Mouse (Mus musculus): ENCODE data around the gene Rhob. TPM values are rescaled to one million over a fixed set of nuclear protein-coding genes. Genes with fewer than 3 reads are reported as not detected.

Rhob gene
- polyA plus RNA-seq, 1 experiment from 2014 or later, result 52.9 TPM

- Histone ChIP-seq H3K4me1 (replicated peaks) (peaks cover 16% of the 10 kb centered on the region), H3K4me2 (no peak overlapping the region), H3K4me3 (no peak overlapping the region), H3K36me3 (no peaks in the 10 kb centered on the region), H3K27ac (ENCODE audit: poor library complexity, severe bottlenecking) (no peak overlapping the region), H3K9ac (no peak overlapping the region), H3K9me3 (replicated peaks) (no peaks in the 10 kb centered on the region), H3K27me3 (replicated peaks) (no peaks in the 10 kb centered on the region)
- 18% methylated on average over 6 of the region's 6 CpGs for WGBS
- ATAC-seq (ENCODE audit: insufficient number of reproducible peaks, low FRiP score), result no peak
These were observed 2.7 kb upstream of the Rhob start for GRCm38 (mm10) chr12:8502546-8502945.

GRCm38 (mm10) chr12:8501571-8502305 lies 1.9 kb upstream of the Rhob start:
- WGBS, result 72% methylated on average over 14 of the region's 14 CpGs
- no peak overlapping the region for H3K4me2 ChIP-seq
- no peak for ATAC-seq (ENCODE audit: insufficient number of reproducible peaks, low FRiP score)

GRCm38 (mm10) chr12:8500597-8501570 lies 1.1 kb upstream of the Rhob start:
- Histone ChIP-seq H3K4me3 (peak overlapping the region; percentile 93), H3K27ac (ENCODE audit: poor library complexity, severe bottlenecking) (peak overlapping the region; percentile 100), H3K9me3 (replicated peaks) (no peaks in the 10 kb centered on the region), H3K36me3 (no peaks in the 10 kb centered on the region), H3K4me2 (peak overlapping the region; percentile 96), H3K4me1 (replicated peaks) (peaks cover 32% of the 10 kb centered on the region), H3K9ac (peak overlapping the region; percentile 79), H3K27me3 (replicated peaks) (no peaks in the 10 kb centered on the region)
- ATAC-seq (ENCODE audit: insufficient number of reproducible peaks, low FRiP score), result no peak
- 44% methylated on average over 17 of the region's 17 CpGs for WGBS

More at GRCm38 (mm10) chr12:8501571-8502305, 1.9 kb upstream of the Rhob start:
- Histone ChIP-seq H3K27ac (ENCODE audit: poor library complexity, severe bottlenecking) (no peak overlapping the region), H3K36me3 (no peaks in the 10 kb centered on the region), H3K9ac (no peak overlapping the region), H3K4me1 (replicated peaks) (peaks cover 24% of the 10 kb centered on the region), H3K27me3 (replicated peaks) (no peaks in the 10 kb centered on the region), H3K9me3 (replicated peaks) (no peaks in the 10 kb centered on the region), H3K4me3 (no peak overlapping the region)

- peak overlapping the region; percentile 99 for H3K9ac ChIP-seq
- H3K27me3 ChIP-seq (replicated peaks), result no peaks in the 10 kb centered on the region
- peaks cover 34% of the 10 kb centered on the region for H3K4me1 ChIP-seq (replicated peaks)
- H3K9me3 ChIP-seq (replicated peaks), result no peaks in the 10 kb centered on the region
- peak overlapping the region; percentile 100 for H3K27ac ChIP-seq (ENCODE audit: poor library complexity, severe bottlenecking)
- peak overlapping the region; percentile 93 for H3K4me3 ChIP-seq
- H3K36me3 ChIP-seq, result no peaks in the 10 kb centered on the region
- peak overlapping the region; percentile 96 for H3K4me2 ChIP-seq
- peak; percentile 16; the same call in 1 of the 2 replicates for ATAC-seq (ENCODE audit: insufficient number of reproducible peaks, low FRiP score)
- under 1% methylated on average over 97 of the region's 99 CpGs for WGBS
These were observed 573 bp downstream of the Rhob start for GRCm38 (mm10) chr12:8499001-8499870.

- Histone ChIP-seq H3K4me1 (replicated peaks) (peaks cover 34% of the 10 kb centered on the region), H3K36me3 (no peaks in the 10 kb centered on the region), H3K9me3 (replicated peaks) (no peaks in the 10 kb centered on the region), H3K27me3 (replicated peaks) (no peaks in the 10 kb centered on the region), H3K27ac (ENCODE audit: poor library complexity, severe bottlenecking) (peak overlapping the region; percentile 100), H3K4me3 (peak overlapping the region; percentile 93), H3K4me2 (peak overlapping the region; percentile 96), H3K9ac (peak overlapping the region; percentile 99)
- 2% methylated on average over 13 of the region's 13 CpGs for WGBS
- ATAC-seq (ENCODE audit: insufficient number of reproducible peaks, low FRiP score), result no peak
These were observed 1.2 kb downstream of the Rhob start for GRCm38 (mm10) chr12:8498591-8499000.

- H3K9me3 ChIP-seq (replicated peaks), result no peaks in the 10 kb centered on the region
- ATAC-seq (ENCODE audit: insufficient number of reproducible peaks, low FRiP score), result no peak
- no peaks in the 10 kb centered on the region for H3K36me3 ChIP-seq
- 14% methylated on average over 8 of the region's 8 CpGs for WGBS
- peaks cover 34% of the 10 kb centered on the region for H3K4me1 ChIP-seq (replicated peaks)
- H3K9ac ChIP-seq, result peak overlapping the region; percentile 99
- H3K4me2 ChIP-seq, result peak overlapping the region; percentile 96
- H3K27ac ChIP-seq (ENCODE audit: poor library complexity, severe bottlenecking), result peak overlapping the region; percentile 100
- H3K4me3 ChIP-seq, result peak overlapping the region; percentile 93
- H3K27me3 ChIP-seq (replicated peaks), result no peaks in the 10 kb centered on the region
These were observed 1.6 kb downstream of the Rhob start for GRCm38 (mm10) chr12:8498148-8498571.

GRCm38 (mm10) chr12:8497314-8497706 lies 2.5 kb downstream of the Rhob start:
- peak overlapping the region; percentile 96 for H3K4me2 ChIP-seq
- peak overlapping the region; percentile 25 for H3K27ac ChIP-seq (ENCODE audit: poor library complexity, severe bottlenecking)
- no peaks in the 10 kb centered on the region for H3K9me3 ChIP-seq (replicated peaks)
- peak overlapping the region; percentile 93 for H3K4me3 ChIP-seq
- H3K4me1 ChIP-seq (replicated peaks), result peaks cover 34% of the 10 kb centered on the region
- H3K9ac ChIP-seq, result peak overlapping the region; percentile 57; the same call in 1 of the 2 replicates
- ATAC-seq (ENCODE audit: insufficient number of reproducible peaks, low FRiP score), result no peak
- no peaks in the 10 kb centered on the region for H3K27me3 ChIP-seq (replicated peaks)
- 36% methylated on average over 2 of the region's 2 CpGs for WGBS
- no peaks in the 10 kb centered on the region for H3K36me3 ChIP-seq

GRCm38 (mm10) chr12:8496679-8497313 lies 3.0 kb downstream of the Rhob start:
- no peak for ATAC-seq (ENCODE audit: insufficient number of reproducible peaks, low FRiP score)
- peak overlapping the region; percentile 72 for H3K27ac ChIP-seq (ENCODE audit: poor library complexity, severe bottlenecking)
- H3K9ac ChIP-seq, result peak overlapping the region; percentile 13; the same call in 1 of the 2 replicates
- peak overlapping the region; percentile 96 for H3K4me2 ChIP-seq
- H3K9me3 ChIP-seq (replicated peaks), result no peaks in the 10 kb centered on the region
- no peaks in the 10 kb centered on the region for H3K27me3 ChIP-seq (replicated peaks)
- H3K36me3 ChIP-seq, result no peaks in the 10 kb centered on the region
- peaks cover 34% of the 10 kb centered on the region for H3K4me1 ChIP-seq (replicated peaks)
- WGBS, result 38% methylated on average over 2 of the region's 2 CpGs
- H3K4me3 ChIP-seq, result peak overlapping the region; percentile 93

- H3K4me1 ChIP-seq (replicated peaks), result peaks cover 27% of the 10 kb centered on the region
- H3K9ac ChIP-seq, result peak overlapping the region; percentile 10; the same call in 1 of the 2 replicates
- H3K27ac ChIP-seq (ENCODE audit: poor library complexity, severe bottlenecking), result peak overlapping the region; percentile 72
- no peak for ATAC-seq (ENCODE audit: insufficient number of reproducible peaks, low FRiP score)
- peak overlapping the region; percentile 3; the same call in 1 of the 2 replicates for H3K4me3 ChIP-seq
- peak overlapping the region; percentile 96 for H3K4me2 ChIP-seq
- H3K27me3 ChIP-seq (replicated peaks), result no peaks in the 10 kb centered on the region
- no peaks in the 10 kb centered on the region for H3K9me3 ChIP-seq (replicated peaks)
- WGBS, result 20% methylated on average over 15 of the region's 15 CpGs
- no peaks in the 10 kb centered on the region for H3K36me3 ChIP-seq
These were observed 3.7 kb downstream of the Rhob start for GRCm38 (mm10) chr12:8495881-8496678.
